Mouse (Mus musculus) cerebellum, adult 11-12 months (tissue): ENCODE measurements around the gene Socs1.
A peak's percentile ranks its signal among the peaks of the same experiment; 100 is the strongest.

ENCODE experiments used
- DNase-seq: peaks from one replicate; pipeline ENCODE4 v3.0.0; 2022

The Socs1 gene

GRCm38 (mm10) chr16:10786288-10786687 is 952 bp upstream of the Socs1 start:
- DNase-seq: peak; percentile 83

- peak; percentile 80 for DNase-seq
Observed at GRCm38 (mm10) chr16:10784793-10785370, 454 bp downstream of the Socs1 start.

GRCm38 (mm10) chr16:10783883-10784792 is 1.2 kb downstream of the Socs1 start:
- peak; percentile 49 for DNase-seq

GRCm38 (mm10) chr16:10783451-10783850 is 1.9 kb downstream of the Socs1 start:
- DNase-seq: no peak

- no peak for DNase-seq
Observed at GRCm38 (mm10) chr16:10783152-10783434, 2.2 kb downstream of the Socs1 start.

GRCm38 (mm10) chr16:10782377-10783151 is 2.8 kb downstream of the Socs1 start:
- no peak for DNase-seq

- no peak for DNase-seq
Observed at GRCm38 (mm10) chr16:10781862-10782371, 3.4 kb downstream of the Socs1 start.

GRCm38 (mm10) chr16:10780631-10781120 is 4.7 kb downstream of the Socs1 start:
- no peak for DNase-seq

- no peak for DNase-seq
Observed at GRCm38 (mm10) chr16:10777579-10778160, 7.7 kb downstream of the Socs1 start.

GRCm38 (mm10) chr16:10776322-10776721 is 9.0 kb downstream of the Socs1 start:
- no peak for DNase-seq

- DNase-seq: no peak
Observed at GRCm38 (mm10) chr16:10774726-10775125, 10.6 kb downstream of the Socs1 start.

- DNase-seq: no peak
Observed at GRCm38 (mm10) chr16:10773543-10773942, 11.8 kb downstream of the Socs1 start.

GRCm38 (mm10) chr16:10771769-10772510 is 13.4 kb downstream of the Socs1 start:
- DNase-seq: no peak

- no peak for DNase-seq
Observed at GRCm38 (mm10) chr16:10770531-10771325, 14.6 kb downstream of the Socs1 start.

GRCm38 (mm10) chr16:10769661-10770060 is 15.7 kb downstream of the Socs1 start:
- DNase-seq: no peak

- no peak for DNase-seq
Observed at GRCm38 (mm10) chr16:10768821-10769220, 16.5 kb downstream of the Socs1 start.

GRCm38 (mm10) chr16:10767158-10767557 is 18.2 kb downstream of the Socs1 start:
- peak; percentile 39 for DNase-seq

- DNase-seq: no peak
Observed at GRCm38 (mm10) chr16:10764323-10764722, 21.0 kb downstream of the Socs1 start.

- no peak for DNase-seq
Observed at GRCm38 (mm10) chr16:10763540-10764264, 21.6 kb downstream of the Socs1 start.

GRCm38 (mm10) chr16:10762569-10763180 is 22.7 kb downstream of the Socs1 start:
- DNase-seq: no peak
